Mouse (Mus musculus) liver, embryonic 12.5 days (tissue): Measurements from ENCODE around the gene Hs3st2. TPM values are rescaled to one million over a fixed set of nuclear protein-coding genes. Genes with fewer than 3 reads are reported as not detected.

Source experiments
- ATAC-seq: fragments of 200-750 bp; cut with Nextera tagmentation; 2 replicates; pipeline ENCODE4 v1.8.0; 2017; ENCODE audit warnings: moderate number of reproducible peaks, mild to moderate bottlenecking, moderate library complexity
- H3K27ac ChIP-seq: fragments of 300-500 bp; sonication (generic); 2 replicates; pipeline ENCODE4 v1.5.1; 2016; ENCODE audit warnings: mild to moderate bottlenecking
- H3K27me3 ChIP-seq: fragments of 300-500 bp; sonication (generic); replicated peaks from 2 replicates; pipeline ENCODE4 v1.6.1; 2016; ENCODE audit warnings: mild to moderate bottlenecking, moderate library complexity
- H3K36me3 ChIP-seq: fragments of 300-500 bp; sonication (generic); 2 replicates; pipeline ENCODE4 v1.6.1; 2016; ENCODE audit warnings: mild to moderate bottlenecking, moderate library complexity
- H3K4me1 ChIP-seq: fragments of 300-500 bp; sonication (generic); 2 replicates; pipeline ENCODE4 v1.6.1; 2016
- H3K4me2 ChIP-seq: fragments of 300-500 bp; sonication (generic); 2 replicates; pipeline ENCODE4 v1.6.1; 2016; ENCODE audit warnings: mild to moderate bottlenecking, moderate library complexity
- H3K4me3 ChIP-seq: fragments of 300-500 bp; sonication (generic); 2 replicates; pipeline ENCODE4 v1.5.1; 2016; ENCODE audit warnings: mild to moderate bottlenecking, moderate library complexity
- H3K9ac ChIP-seq: fragments of 300-500 bp; sonication (generic); 2 replicates; pipeline ENCODE4 v1.6.1; 2016; ENCODE audit warnings: mild to moderate bottlenecking, moderate library complexity
- H3K9me3 ChIP-seq: fragments of 300-500 bp; sonication (generic); replicated peaks from 2 replicates; pipeline ENCODE4 v1.6.1; 2016; ENCODE audit warnings: mild to moderate bottlenecking, moderate library complexity
- WGBS: fragments of 180-500 bp; shearing (Covaris S2); methylation state at CpG from one replicate; pipeline ENCODE4 v1.1.7; 2016; ENCODE audit not compliant: insufficient replicate concordance; 5-methylcytosine and 5-hydroxymethylcytosine counted together
- polyA plus RNA-seq: library from polyadenylated mRNA; unstranded; fragments of >200 nt; fragmentation: Nextera tagmentation; extraction: Ambion mirVana; gene quantifications from 2 replicates; pipeline ENCODE4 v1.2.1, GENCODE M21; 2016

Gene Hs3st2
- polyA plus RNA-seq, 1 experiment from 2014 or later, result 0.32 TPM

GRCm38 (mm10) chr7:121394875-121395274, 3.2 kb downstream of the Hs3st2 start:
- Histone ChIP-seq H3K4me1 (no peaks in the 10 kb centered on the region), H3K9me3 (no peaks in the 10 kb centered on the region), H3K9ac (no peak overlapping the region), H3K27me3 (peaks cover 41% of the 10 kb centered on the region), H3K4me3 (no peak overlapping the region), H3K4me2 (no peak overlapping the region), H3K36me3 (no peaks in the 10 kb centered on the region), H3K27ac (no peak overlapping the region)
- no peak for ATAC-seq
- 67% methylated on average over 2 of the region's 2 CpGs for WGBS

GRCm38 (mm10) chr7:121410716-121411506, 19.3 kb downstream of the Hs3st2 start:
- Histone ChIP-seq H3K9ac (no peak overlapping the region), H3K9me3 (no peaks in the 10 kb centered on the region), H3K4me2 (no peak overlapping the region), H3K27me3 (no peaks in the 10 kb centered on the region), H3K4me3 (no peak overlapping the region), H3K4me1 (no peaks in the 10 kb centered on the region), H3K27ac (no peak overlapping the region), H3K36me3 (no peaks in the 10 kb centered on the region)
- no peak for ATAC-seq
- 66% methylated on average over 11 of the region's 11 CpGs for WGBS

GRCm38 (mm10) chr7:121411507-121411898, 19.8 kb downstream of the Hs3st2 start:
- H3K4me1 ChIP-seq, result no peaks in the 10 kb centered on the region
- H3K36me3 ChIP-seq, result no peaks in the 10 kb centered on the region
- no peak overlapping the region for H3K4me2 ChIP-seq
- no peak for ATAC-seq
- H3K27ac ChIP-seq, result no peak overlapping the region
- H3K27me3 ChIP-seq, result no peaks in the 10 kb centered on the region
- WGBS, result 63% methylated on average over 7 of the region's 7 CpGs
- no peak overlapping the region for H3K9ac ChIP-seq
- H3K9me3 ChIP-seq, result no peaks in the 10 kb centered on the region
- H3K4me3 ChIP-seq, result no peak overlapping the region

GRCm38 (mm10) chr7:121436884-121437283, 45.2 kb downstream of the Hs3st2 start:
- no peaks in the 10 kb centered on the region for H3K36me3 ChIP-seq
- H3K9me3 ChIP-seq, result no peaks in the 10 kb centered on the region
- H3K9ac ChIP-seq, result no peak overlapping the region
- WGBS, result 73% methylated on average over 6 of the region's 6 CpGs
- ATAC-seq, result no peak
- no peak overlapping the region for H3K27ac ChIP-seq
- no peaks in the 10 kb centered on the region for H3K4me1 ChIP-seq
- no peak overlapping the region for H3K4me2 ChIP-seq
- no peak overlapping the region for H3K4me3 ChIP-seq
- no peaks in the 10 kb centered on the region for H3K27me3 ChIP-seq

GRCm38 (mm10) chr7:121441186-121441585, 49.5 kb downstream of the Hs3st2 start:
- H3K4me1 ChIP-seq, result no peaks in the 10 kb centered on the region
- H3K27ac ChIP-seq, result no peak overlapping the region
- ATAC-seq, result no peak
- WGBS, result 60% methylated on average over 5 of the region's 5 CpGs
- H3K36me3 ChIP-seq, result no peaks in the 10 kb centered on the region
- no peak overlapping the region for H3K4me2 ChIP-seq
- H3K9ac ChIP-seq, result no peak overlapping the region
- no peak overlapping the region for H3K4me3 ChIP-seq
- no peaks in the 10 kb centered on the region for H3K27me3 ChIP-seq
- no peaks in the 10 kb centered on the region for H3K9me3 ChIP-seq

GRCm38 (mm10) chr7:121444336-121444735, 52.7 kb downstream of the Hs3st2 start:
- no peak for ATAC-seq
- H3K36me3 ChIP-seq, result no peaks in the 10 kb centered on the region
- H3K27ac ChIP-seq, result no peak overlapping the region
- no peaks in the 10 kb centered on the region for H3K27me3 ChIP-seq
- H3K9me3 ChIP-seq, result no peaks in the 10 kb centered on the region
- 59% methylated on average over 7 of the region's 7 CpGs for WGBS
- no peaks in the 10 kb centered on the region for H3K4me1 ChIP-seq
- H3K4me3 ChIP-seq, result no peak overlapping the region
- no peak overlapping the region for H3K9ac ChIP-seq
- no peak overlapping the region for H3K4me2 ChIP-seq

GRCm38 (mm10) chr7:121446281-121446680, 54.6 kb downstream of the Hs3st2 start:
- Histone ChIP-seq H3K9me3 (no peaks in the 10 kb centered on the region), H3K27ac (no peak overlapping the region), H3K9ac (no peak overlapping the region), H3K27me3 (no peaks in the 10 kb centered on the region), H3K4me2 (no peak overlapping the region), H3K4me3 (no peak overlapping the region), H3K4me1 (no peaks in the 10 kb centered on the region), H3K36me3 (no peaks in the 10 kb centered on the region)
- 32% methylated on average over 4 of the region's 4 CpGs for WGBS
- ATAC-seq, result no peak

GRCm38 (mm10) chr7:121450951-121451843, 59.5 kb downstream of the Hs3st2 start:
- H3K9me3 ChIP-seq, result no peaks in the 10 kb centered on the region
- no peak overlapping the region for H3K4me2 ChIP-seq
- H3K4me3 ChIP-seq, result no peak overlapping the region
- H3K4me1 ChIP-seq, result no peaks in the 10 kb centered on the region
- no peak for ATAC-seq
- H3K9ac ChIP-seq, result no peak overlapping the region
- no peak overlapping the region for H3K27ac ChIP-seq
- WGBS, result 54% methylated on average over 13 of the region's 13 CpGs
- no peaks in the 10 kb centered on the region for H3K36me3 ChIP-seq
- no peaks in the 10 kb centered on the region for H3K27me3 ChIP-seq

GRCm38 (mm10) chr7:121456716-121457115, 65.1 kb downstream of the Hs3st2 start:
- no peak overlapping the region for H3K4me2 ChIP-seq
- ATAC-seq, result no peak
- no peak overlapping the region for H3K27ac ChIP-seq
- no peaks in the 10 kb centered on the region for H3K4me1 ChIP-seq
- H3K36me3 ChIP-seq, result no peaks in the 10 kb centered on the region
- H3K9me3 ChIP-seq, result no peaks in the 10 kb centered on the region
- no peak overlapping the region for H3K4me3 ChIP-seq
- no peak overlapping the region for H3K9ac ChIP-seq
- WGBS, result 58% methylated on average over 1 of the region's 1 CpGs
- no peaks in the 10 kb centered on the region for H3K27me3 ChIP-seq

- H3K36me3 ChIP-seq, result no peaks in the 10 kb centered on the region
- H3K4me2 ChIP-seq, result no peak overlapping the region
- H3K4me3 ChIP-seq, result no peak overlapping the region
- no peaks in the 10 kb centered on the region for H3K9me3 ChIP-seq
- no peak overlapping the region for H3K27ac ChIP-seq
- 25% methylated on average over 3 of the region's 3 CpGs for WGBS
- H3K27me3 ChIP-seq, result no peaks in the 10 kb centered on the region
- ATAC-seq, result no peak
- no peak overlapping the region for H3K9ac ChIP-seq
- no peaks in the 10 kb centered on the region for H3K4me1 ChIP-seq
These were observed 66.4 kb downstream of the Hs3st2 start for GRCm38 (mm10) chr7:121458075-121458474.

- H3K27ac ChIP-seq, result no peak overlapping the region
- WGBS, result 75% methylated on average over 6 of the region's 6 CpGs
These were observed 69.0 kb downstream of the Hs3st2 start for GRCm38 (mm10) chr7:121460626-121461025.

GRCm38 (mm10) chr7:121464441-121464840, 72.8 kb downstream of the Hs3st2 start:
- Histone ChIP-seq H3K36me3 (no peaks in the 10 kb centered on the region), H3K4me3 (no peak overlapping the region), H3K27ac (no peak overlapping the region), H3K27me3 (no peaks in the 10 kb centered on the region), H3K4me1 (no peaks in the 10 kb centered on the region), H3K9me3 (no peaks in the 10 kb centered on the region), H3K4me2 (no peak overlapping the region), H3K9ac (no peak overlapping the region)
- ATAC-seq, result no peak
- 69% methylated on average over 5 of the region's 5 CpGs for WGBS

More at GRCm38 (mm10) chr7:121460626-121461025, 69.0 kb downstream of the Hs3st2 start:
- Histone ChIP-seq H3K27me3 (no peaks in the 10 kb centered on the region), H3K4me2 (no peak overlapping the region), H3K9ac (no peak overlapping the region), H3K36me3 (no peaks in the 10 kb centered on the region), H3K4me3 (no peak overlapping the region), H3K9me3 (no peaks in the 10 kb centered on the region), H3K4me1 (no peaks in the 10 kb centered on the region)
- no peak for ATAC-seq
